Mouse (Mus musculus) gastrocnemius, adult 2 months (tissue): ENCODE data around the gene Zbtb32. TPM values are rescaled to one million over a fixed set of nuclear protein-coding genes. Genes with fewer than 3 reads are reported as not detected.

Source experiments
- DNase-seq: peaks from one replicate; pipeline ENCODE4 v3.0.0; 2022
- H3K27ac ChIP-seq: fragments of 200-600 bp; 2 replicates; pipeline ENCODE4 v1.8.1; 2022; ENCODE audit warnings: mild to moderate bottlenecking
- H3K4me3 ChIP-seq: fragments of 200-600 bp; 2 replicates; pipeline ENCODE4 v1.8.1; 2022; ENCODE audit warnings: mild to moderate bottlenecking, moderate library complexity
- CTCF ChIP-seq: fragments of 200-600 bp; IDR thresholded peaks from 2 replicates; pipeline ENCODE4 v1.8.1; 2022; ENCODE audit warnings: antibody characterized with exemption, mild to moderate bottlenecking, moderate library complexity
- intact Hi-C: fragments of 180-260 bp; cut with DNase I; formaldehyde crosslinking; loops from one replicate; pipeline ENCODE4 v1.15.1; 2025
- total RNA-seq, 2 experiments: library from RNA; stranded (reverse); gene quantifications; 2 replicates each; pipeline ENCODE4 v1.2.3; 2021

Gene Zbtb32
- total RNA-seq, 2 experiments from 2014 or later = 0.33 TPM; not detected in 1

- Histone ChIP-seq H3K27ac (no peak overlapping the region), H3K4me3 (no peak overlapping the region)
- no peak for DNase-seq
- peak; percentile 24; the same call in 1 of the 2 replicates for TF ChIP-seq CTCF
- intact Hi-C loops = no loop called here
Measured at GRCm38 (mm10) chr7:30614454-30614853, 15.7 kb upstream of the Zbtb32 start.

GRCm38 (mm10) chr7:30613529-30614112 is 14.9 kb upstream of the Zbtb32 start:
- intact Hi-C loops = loop anchor here (1.0 kb wide), 1 partner anchor 24 kb away; no protein-coding TSS in a partner anchor
- Histone ChIP-seq H3K4me3 (no peak overlapping the region), H3K27ac (no peak overlapping the region)
- peak; percentile 85 for TF ChIP-seq CTCF
- peak; percentile 64 for DNase-seq

- no peak within 1 kb of the TSS for H3K27ac ChIP-seq
- H3K4me3 ChIP-seq = no peak within 1 kb of the TSS
- TF ChIP-seq CTCF = no peak
- DNase-seq = no peak
- intact Hi-C loops = loop anchor here (1.0 kb wide), 1 partner anchor 24 kb away; no protein-coding TSS in a partner anchor
Measured at GRCm38 (mm10) chr7:30612654-30613402, 14.1 kb upstream of the Zbtb32 start, which contains the start of gene Upk1a. Gene Upk1a (minus strand): TSS chr7:30612847.

GRCm38 (mm10) chr7:30610043-30610442 is 11.3 kb upstream of the Zbtb32 start:
- no peak overlapping the region for H3K4me3 ChIP-seq
- no peak overlapping the region for H3K27ac ChIP-seq
- intact Hi-C loops = no loop called here
- DNase-seq = no peak
- no peak for TF ChIP-seq CTCF

GRCm38 (mm10) chr7:30608476-30608875 is 9.8 kb upstream of the Zbtb32 start:
- intact Hi-C loops = no loop called here
- no peak overlapping the region for H3K27ac ChIP-seq
- no peak for TF ChIP-seq CTCF
- no peak overlapping the region for H3K4me3 ChIP-seq
- DNase-seq = no peak

- DNase-seq = peak; percentile 52
- no peak overlapping the region for H3K4me3 ChIP-seq
- intact Hi-C loops = no loop called here
- TF ChIP-seq CTCF = peak; percentile 65
- H3K27ac ChIP-seq = no peak overlapping the region
Measured at GRCm38 (mm10) chr7:30607706-30608309, 9.1 kb upstream of the Zbtb32 start.

GRCm38 (mm10) chr7:30604944-30605343 is 6.2 kb upstream of the Zbtb32 start:
- no peak for TF ChIP-seq CTCF
- Histone ChIP-seq H3K4me3 (no peak overlapping the region), H3K27ac (no peak overlapping the region)
- intact Hi-C loops = no loop called here
- DNase-seq = no peak

GRCm38 (mm10) chr7:30604424-30604823 is 5.7 kb upstream of the Zbtb32 start:
- intact Hi-C loops = no loop called here
- TF ChIP-seq CTCF = no peak
- no peak overlapping the region for H3K27ac ChIP-seq
- DNase-seq = no peak
- no peak overlapping the region for H3K4me3 ChIP-seq

GRCm38 (mm10) chr7:30602583-30602982 is 3.9 kb upstream of the Zbtb32 start:
- H3K4me3 ChIP-seq = no peak overlapping the region
- H3K27ac ChIP-seq = no peak overlapping the region
- intact Hi-C loops = no loop called here
- no peak for DNase-seq
- no peak for TF ChIP-seq CTCF

GRCm38 (mm10) chr7:30600651-30601050 is 1.9 kb upstream of the Zbtb32 start:
- H3K4me3 ChIP-seq = no peak overlapping the region
- DNase-seq = no peak
- TF ChIP-seq CTCF = no peak
- intact Hi-C loops = no loop called here
- H3K27ac ChIP-seq = no peak overlapping the region

- no peak overlapping the region for H3K27ac ChIP-seq
Measured at GRCm38 (mm10) chr7:30599933-30600353, 1.2 kb upstream of the Zbtb32 start.

GRCm38 (mm10) chr7:30596811-30597210 is 1.9 kb downstream of the Zbtb32 start:
- Histone ChIP-seq H3K4me3 (no peak overlapping the region), H3K27ac (no peak overlapping the region)
- no peak for DNase-seq
- no peak for TF ChIP-seq CTCF
- intact Hi-C loops = loop anchor here (10.0 kb wide), 1 partner anchor 378 kb away; the partner anchor contains the start of genes Fam187b and Lsr

More at GRCm38 (mm10) chr7:30599933-30600353, 1.2 kb upstream of the Zbtb32 start:
- no peak for TF ChIP-seq CTCF
- peak; percentile 91 for DNase-seq
- intact Hi-C loops = loop anchor here (10.0 kb wide), 1 partner anchor 375 kb away; the partner anchor contains the start of genes Fam187b and Lsr
- no peak overlapping the region for H3K4me3 ChIP-seq

GRCm38 (mm10) chr7:30596093-30596492 is 2.6 kb downstream of the Zbtb32 start:
- no peak for TF ChIP-seq CTCF
- no peak for DNase-seq
- intact Hi-C loops = loop anchor here (10.0 kb wide), 1 partner anchor 379 kb away; the partner anchor contains the start of genes Fam187b and Lsr
- H3K27ac ChIP-seq = no peak overlapping the region
- no peak overlapping the region for H3K4me3 ChIP-seq
